Mouse (Mus musculus): Measurements from ENCODE around the gene Itpr3.

Itpr3 gene

GRCm38 (mm10) chr17:27073778-27074177 is 16.7 kb downstream of the Itpr3 start:
- DNase-seq: no peak

GRCm38 (mm10) chr17:27074236-27074635 is 17.1 kb downstream of the Itpr3 start:
- no peak for DNase-seq

- DNase-seq: no peak
Measured at GRCm38 (mm10) chr17:27074849-27075745, 18.0 kb downstream of the Itpr3 start.

GRCm38 (mm10) chr17:27077133-27077532 is 20.0 kb downstream of the Itpr3 start:
- no peak for DNase-seq

GRCm38 (mm10) chr17:27077920-27078319 is 20.8 kb downstream of the Itpr3 start:
- no peak for DNase-seq

GRCm38 (mm10) chr17:27078499-27078898 is 21.4 kb downstream of the Itpr3 start:
- DNase-seq: no peak

GRCm38 (mm10) chr17:27081868-27082267 is 24.8 kb downstream of the Itpr3 start:
- DNase-seq: no peak

GRCm38 (mm10) chr17:27082796-27083195 is 25.7 kb downstream of the Itpr3 start:
- DNase-seq: no peak

GRCm38 (mm10) chr17:27083601-27084000 is 26.5 kb downstream of the Itpr3 start:
- no peak for DNase-seq

GRCm38 (mm10) chr17:27085676-27086075 is 28.6 kb downstream of the Itpr3 start:
- DNase-seq: peak; percentile 75

GRCm38 (mm10) chr17:27087426-27087825 is 30.3 kb downstream of the Itpr3 start:
- peak; percentile 38 for DNase-seq

- no peak for DNase-seq
Measured at GRCm38 (mm10) chr17:27090068-27090467, 33.0 kb downstream of the Itpr3 start.

- peak; percentile 72 for DNase-seq
Measured at GRCm38 (mm10) chr17:27095690-27096089, 38.6 kb downstream of the Itpr3 start.

GRCm38 (mm10) chr17:27101675-27102074 is 44.6 kb downstream of the Itpr3 start:
- DNase-seq: no peak

GRCm38 (mm10) chr17:27105698-27106470 is 48.8 kb downstream of the Itpr3 start:
- DNase-seq: peak; percentile 26

- DNase-seq: peak; percentile 44
Measured at GRCm38 (mm10) chr17:27106745-27107144, 49.6 kb downstream of the Itpr3 start.

- DNase-seq: no peak
Measured at GRCm38 (mm10) chr17:27107936-27108335, 50.8 kb downstream of the Itpr3 start.

- peak; percentile 74 for DNase-seq
Measured at GRCm38 (mm10) chr17:27110072-27110471, 53.0 kb downstream of the Itpr3 start.

GRCm38 (mm10) chr17:27118676-27119539 is 61.8 kb downstream of the Itpr3 start:
- DNase-seq: peak; percentile 74

- no peak for DNase-seq
Measured at GRCm38 (mm10) chr17:27119540-27119895, 62.4 kb downstream of the Itpr3 start.

GRCm38 (mm10) chr17:27119954-27120353 is 62.9 kb downstream of the Itpr3 start:
- peak; percentile 50 for DNase-seq

- peak; percentile 86 for DNase-seq
Measured at GRCm38 (mm10) chr17:27120561-27121024, 63.5 kb downstream of the Itpr3 start.

GRCm38 (mm10) chr17:27121266-27121665 is 64.2 kb downstream of the Itpr3 start:
- DNase-seq: no peak
